ENCODE assay signal across 8 mouse cellular contexts in the genomic region with DNA sequence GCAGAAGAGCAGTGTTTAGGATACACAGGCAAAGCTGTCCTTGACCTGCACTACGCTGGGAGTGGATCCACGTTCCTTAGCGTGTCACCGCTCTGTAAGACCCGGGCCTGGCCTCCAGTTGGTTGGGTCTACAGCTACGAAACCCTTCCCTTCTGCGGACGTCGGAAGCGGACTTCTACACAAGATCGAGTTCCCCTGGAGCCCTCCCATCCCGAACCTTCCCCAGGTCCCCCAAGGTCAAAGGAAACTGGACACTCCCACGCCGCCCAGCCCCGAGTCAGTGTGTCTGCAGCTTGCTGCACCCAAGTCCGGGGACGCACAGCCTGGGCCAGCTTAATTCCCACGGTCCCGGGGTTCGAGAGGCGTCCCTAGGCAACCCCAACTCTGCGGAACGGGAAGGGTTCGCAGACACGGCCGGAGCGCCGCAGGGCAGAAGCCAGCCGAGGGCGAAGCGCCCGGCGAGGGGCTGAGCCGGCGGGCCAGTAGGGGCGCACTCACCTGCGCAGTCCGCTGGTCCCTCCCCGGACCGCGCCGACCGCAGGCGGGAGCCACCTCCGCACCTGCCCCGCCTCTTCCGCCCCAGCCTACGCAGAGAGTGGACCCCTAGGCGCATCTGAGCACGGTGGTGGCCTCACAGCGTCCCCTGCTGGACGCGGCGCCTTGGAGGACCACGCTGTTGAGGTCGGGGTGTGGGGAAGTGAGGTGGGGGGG. TPM values are rescaled to one million over a fixed set of nuclear protein-coding genes. Genes with fewer than 3 reads are reported as not detected.
DNase-seq lines count a peak whose midpoint lies in the region; ATAC-seq lines count a peak whose summit lies in the region.

A gene (minus strand): TSS at position 553 of the 711 bp plus-strand sequence.

- peak within 1 kb of the TSS; percentile 83 for H3K27ac ChIP-seq in hindbrain, embryonic 13.5 days

- H3K4me1 ChIP-seq in hindbrain, embryonic 13.5 days (replicated peaks): peaks cover 21% of the 10 kb centered on the region

- peak within 1 kb of the TSS; percentile 92 for H3K9ac ChIP-seq in hindbrain, embryonic 13.5 days

- ATAC-seq in hindbrain, embryonic 13.5 days (ENCODE audit: low FRiP score): peak; percentile 99

- DNase-seq in Muller cell, postnatal 12 days (ENCODE audit: inconsistent ontology term): peak; percentile 97
- peak; percentile 96 for DNase-seq in cerebellum, adult 9-11 months
- DNase-seq in frontal cortex, postnatal 10 days (ENCODE audit: low spot score in 2 of 2): peak; percentile 91 to 94
- DNase-seq in layer of hippocampus, postnatal 25 days (ENCODE audit: extremely low spot score in 1 of 2, low spot score in 1 of 2): peak; percentile 96 to 98
- peak; percentile 95 for DNase-seq in lung, postnatal 25 days (ENCODE audit: low spot score)
- DNase-seq in retina, embryonic 14.5 days (ENCODE audit: low spot score): peak; percentile 96
- peak; percentile 99 for DNase-seq in thymus, postnatal 4 days

- H3K36me3 ChIP-seq in hindbrain, embryonic 13.5 days: peaks cover 9% of the 10 kb centered on the region

- peak within 1 kb of the TSS; percentile 59 for H3K4me2 ChIP-seq in hindbrain, embryonic 13.5 days

- peak within 1 kb of the TSS; percentile 88 for H3K4me3 ChIP-seq in hindbrain, embryonic 13.5 days

- H3K9me3 ChIP-seq in hindbrain, embryonic 13.5 days: no peaks in the 10 kb centered on the region

- WGBS in hindbrain, embryonic 13.5 days: under 1% methylated on average over 47 of the region's 56 CpGs

- H3K27me3 ChIP-seq in hindbrain, embryonic 13.5 days: no peaks in the 10 kb centered on the region

RNA-seq across cellular contexts. Expression of the gene that starts here (rescaled TPM):
- polyA plus RNA-seq in hindbrain, embryonic 13.5 days (2015; fragmentation: Nextera tagmentation; extraction: Ambion mirVana): 65.5 and 69.7 TPM in 2 replicates
- total RNA-seq in layer of hippocampus, postnatal 25 days (2021): 10 to 100 TPM; 42.3 to 42.6 TPM

Comparison
In these comparisons a context has a peak if more than half of its experiments do, and no peak if none do; other contexts are left out.
1. Peak in every context shown above with its lines: DNase-seq, ATAC-seq, H3K4me3 ChIP-seq and H3K27ac ChIP-seq.